Mouse (Mus musculus) stomach, postnatal 0 days (tissue): ENCODE results near the gene Abr.

Source experiments
- CTCF ChIP-seq: IDR thresholded peaks from 2 replicates; pipeline ENCODE4 v1.5.1; 2016; ENCODE audit warnings: antibody characterized with exemption, low read depth, mild to moderate bottlenecking, moderate library complexity
- EP300 ChIP-seq: optimal IDR thresholded peaks from 2 replicates; pipeline ENCODE3; 2016; ENCODE audit warnings: antibody characterized with exemption

DNA sequence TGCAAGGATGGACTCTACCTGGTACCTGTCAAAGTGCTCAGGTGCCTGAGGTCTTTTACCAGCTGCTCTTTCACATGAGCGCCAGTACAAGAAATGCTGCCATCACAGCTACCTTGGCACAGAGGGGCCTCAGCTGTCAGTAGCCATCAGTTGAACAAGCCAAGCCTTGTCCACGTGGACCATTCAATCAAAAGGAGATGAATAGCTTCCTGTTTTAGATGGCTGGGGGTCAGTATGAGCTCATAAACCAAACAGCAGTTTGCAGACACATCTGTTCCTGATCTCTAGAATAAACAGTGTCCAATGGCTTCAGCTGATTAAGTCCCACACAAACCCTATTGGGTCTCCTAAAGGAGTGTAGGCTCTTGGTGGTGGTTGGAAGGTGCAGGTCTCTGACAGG is 206.1 kb downstream of the Abr start:
- TF ChIP-seq EP300 (no peak), CTCF (no peak)
